Mouse (Mus musculus): ENCODE measurements at regions not wholly inside any gene's neighbourhood (a gene's known extent, or its start where the extent isn't known, plus 50 kb on each side); places are given as distances from the start of the nearest gene placed in this dataset.

- Histone ChIP-seq H3K36me3 (ENCODE audit: insufficient read depth, low read length) (no peaks in the 10 kb centered on the region), H3K27ac (ENCODE audit: low read length) (no peak overlapping the region), H3K27me3 (ENCODE audit: insufficient read depth, low read length) (no peaks in the 10 kb centered on the region), H3K9ac (replicated peaks; ENCODE audit: low read length) (no peak overlapping the region), H3K4me3 (ENCODE audit: low read length) (peak overlapping the region; percentile 52), H3K4me1 (ENCODE audit: insufficient read depth, low read length) (peaks cover 21% of the 10 kb centered on the region), H3K4me2 (replicated peaks; ENCODE audit: low read depth, low read length) (peak overlapping the region; percentile 78), H3K9me3 (ENCODE audit: low read length) (no peaks in the 10 kb centered on the region)
- WGBS = 11% methylated on average over 9 of the region's 9 CpGs
- no peak for ATAC-seq (ENCODE audit: low FRiP score, low TSS enrichment)
These were observed 412.1 kb upstream of the Atp11b start for GRCm38 (mm10) chr3:35341840-35342239.

GRCm38 (mm10) chr3:35342584-35342983 is 411.3 kb upstream of the Atp11b start:
- Histone ChIP-seq H3K4me3 (ENCODE audit: low read length) (no peak overlapping the region), H3K27ac (ENCODE audit: low read length) (no peak overlapping the region), H3K4me2 (replicated peaks; ENCODE audit: low read depth, low read length) (no peak overlapping the region), H3K9ac (replicated peaks; ENCODE audit: low read length) (no peak overlapping the region), H3K4me1 (ENCODE audit: insufficient read depth, low read length) (peaks cover 21% of the 10 kb centered on the region), H3K27me3 (ENCODE audit: insufficient read depth, low read length) (no peaks in the 10 kb centered on the region), H3K9me3 (ENCODE audit: low read length) (no peaks in the 10 kb centered on the region), H3K36me3 (ENCODE audit: insufficient read depth, low read length) (no peaks in the 10 kb centered on the region)
- ATAC-seq (ENCODE audit: low FRiP score, low TSS enrichment) = peak; percentile 40; the same call in 1 of the 2 replicates
- 41% methylated on average over 4 of the region's 4 CpGs for WGBS

GRCm38 (mm10) chr3:35343936-35344335 is 410.0 kb upstream of the Atp11b start:
- 68% methylated on average over 5 of the region's 5 CpGs for WGBS
- Histone ChIP-seq H3K27me3 (ENCODE audit: insufficient read depth, low read length) (no peaks in the 10 kb centered on the region), H3K9me3 (ENCODE audit: low read length) (no peaks in the 10 kb centered on the region), H3K4me2 (replicated peaks; ENCODE audit: low read depth, low read length) (no peak overlapping the region), H3K4me1 (ENCODE audit: insufficient read depth, low read length) (peaks cover 21% of the 10 kb centered on the region), H3K9ac (replicated peaks; ENCODE audit: low read length) (no peak overlapping the region), H3K27ac (ENCODE audit: low read length) (no peak overlapping the region), H3K4me3 (ENCODE audit: low read length) (no peak overlapping the region), H3K36me3 (ENCODE audit: insufficient read depth, low read length) (no peaks in the 10 kb centered on the region)
- ATAC-seq (ENCODE audit: low FRiP score, low TSS enrichment) = no peak

- Histone ChIP-seq H3K4me1 (ENCODE audit: insufficient read depth, low read length) (peaks cover 4% of the 10 kb centered on the region; the same call in 1 of the 2 replicates), H3K4me3 (ENCODE audit: low read length) (no peak overlapping the region), H3K27me3 (ENCODE audit: insufficient read depth, low read length) (no peaks in the 10 kb centered on the region), H3K9ac (replicated peaks; ENCODE audit: low read length) (no peak overlapping the region), H3K27ac (ENCODE audit: low read length) (no peak overlapping the region), H3K9me3 (ENCODE audit: low read length) (no peaks in the 10 kb centered on the region), H3K36me3 (ENCODE audit: insufficient read depth, low read length) (no peaks in the 10 kb centered on the region), H3K4me2 (replicated peaks; ENCODE audit: low read depth, low read length) (no peak overlapping the region)
- 80% methylated on average over 7 of the region's 7 CpGs for WGBS
- ATAC-seq (ENCODE audit: low FRiP score, low TSS enrichment) = no peak
These were observed 404.8 kb upstream of the Atp11b start for GRCm38 (mm10) chr3:35349114-35349513.

- H3K4me2 ChIP-seq (replicated peaks; ENCODE audit: low read depth, low read length) = no peak overlapping the region
- H3K9me3 ChIP-seq (ENCODE audit: low read length) = no peaks in the 10 kb centered on the region
- ATAC-seq (ENCODE audit: low FRiP score, low TSS enrichment) = no peak
- WGBS = 85% methylated on average over 9 of the region's 9 CpGs
- H3K27me3 ChIP-seq (ENCODE audit: insufficient read depth, low read length) = no peaks in the 10 kb centered on the region
- no peak overlapping the region for H3K4me3 ChIP-seq (ENCODE audit: low read length)
- no peaks in the 10 kb centered on the region for H3K36me3 ChIP-seq (ENCODE audit: insufficient read depth, low read length)
- H3K4me1 ChIP-seq (ENCODE audit: insufficient read depth, low read length) = peaks cover 5% of the 10 kb centered on the region; the same call in 1 of the 2 replicates
- no peak overlapping the region for H3K9ac ChIP-seq (replicated peaks; ENCODE audit: low read length)
- H3K27ac ChIP-seq (ENCODE audit: low read length) = no peak overlapping the region
These were observed 400.5 kb upstream of the Atp11b start for GRCm38 (mm10) chr3:35353442-35353841.

- no peaks in the 10 kb centered on the region for H3K9me3 ChIP-seq (ENCODE audit: low read length)
- H3K4me3 ChIP-seq (ENCODE audit: low read length) = no peak overlapping the region
- H3K27me3 ChIP-seq (ENCODE audit: insufficient read depth, low read length) = no peaks in the 10 kb centered on the region
- no peak overlapping the region for H3K27ac ChIP-seq (ENCODE audit: low read length)
- peaks cover 5% of the 10 kb centered on the region; the same call in 1 of the 2 replicates for H3K4me1 ChIP-seq (ENCODE audit: insufficient read depth, low read length)
- no peak; the same call in 1 of the 2 replicates for ATAC-seq (ENCODE audit: low FRiP score, low TSS enrichment)
- 28% methylated on average over 7 of the region's 7 CpGs for WGBS
- H3K4me2 ChIP-seq (replicated peaks; ENCODE audit: low read depth, low read length) = no peak overlapping the region
- H3K36me3 ChIP-seq (ENCODE audit: insufficient read depth, low read length) = no peaks in the 10 kb centered on the region
- no peak overlapping the region for H3K9ac ChIP-seq (replicated peaks; ENCODE audit: low read length)
These were observed 400.0 kb upstream of the Atp11b start for GRCm38 (mm10) chr3:35353920-35354319.

GRCm38 (mm10) chr3:35354356-35354755 is 399.6 kb upstream of the Atp11b start:
- ATAC-seq (ENCODE audit: low FRiP score, low TSS enrichment) = peak; percentile 79

GRCm38 (mm10) chr3:35357111-35357510 is 396.8 kb upstream of the Atp11b start:
- 61% methylated on average over 15 of the region's 15 CpGs for WGBS
- Histone ChIP-seq H3K27me3 (ENCODE audit: insufficient read depth, low read length) (no peaks in the 10 kb centered on the region), H3K4me3 (ENCODE audit: low read length) (no peak overlapping the region), H3K36me3 (ENCODE audit: insufficient read depth, low read length) (no peaks in the 10 kb centered on the region), H3K9ac (replicated peaks; ENCODE audit: low read length) (no peak overlapping the region), H3K27ac (ENCODE audit: low read length) (no peak overlapping the region), H3K4me1 (ENCODE audit: insufficient read depth, low read length) (peaks cover 5% of the 10 kb centered on the region; the same call in 1 of the 2 replicates), H3K9me3 (ENCODE audit: low read length) (no peaks in the 10 kb centered on the region), H3K4me2 (replicated peaks; ENCODE audit: low read depth, low read length) (0 out of 2 replicates have a peak overlapping the region, but pooled peaks have one; percentile 4)
- ATAC-seq (ENCODE audit: low FRiP score, low TSS enrichment) = peak; percentile 72; the same call in 1 of the 2 replicates

More at GRCm38 (mm10) chr3:35354356-35354755, 399.6 kb upstream of the Atp11b start:
- peaks cover 5% of the 10 kb centered on the region; the same call in 1 of the 2 replicates for H3K4me1 ChIP-seq (ENCODE audit: insufficient read depth, low read length)
- H3K9me3 ChIP-seq (ENCODE audit: low read length) = no peaks in the 10 kb centered on the region
- H3K27me3 ChIP-seq (ENCODE audit: insufficient read depth, low read length) = no peaks in the 10 kb centered on the region
- no peak overlapping the region for H3K4me2 ChIP-seq (replicated peaks; ENCODE audit: low read depth, low read length)
- WGBS = 26% methylated on average over 5 of the region's 5 CpGs
- H3K9ac ChIP-seq (replicated peaks; ENCODE audit: low read length) = no peak overlapping the region
- no peak overlapping the region for H3K27ac ChIP-seq (ENCODE audit: low read length)
- no peak overlapping the region for H3K4me3 ChIP-seq (ENCODE audit: low read length)
- H3K36me3 ChIP-seq (ENCODE audit: insufficient read depth, low read length) = no peaks in the 10 kb centered on the region

GRCm38 (mm10) chr3:35358541-35358940 is 395.4 kb upstream of the Atp11b start:
- H3K4me1 ChIP-seq (ENCODE audit: insufficient read depth, low read length) = peaks cover 5% of the 10 kb centered on the region; the same call in 1 of the 2 replicates
- H3K4me2 ChIP-seq (replicated peaks; ENCODE audit: low read depth, low read length) = no peak overlapping the region
- no peak overlapping the region for H3K9ac ChIP-seq (replicated peaks; ENCODE audit: low read length)
- no peak overlapping the region for H3K27ac ChIP-seq (ENCODE audit: low read length)
- no peak for ATAC-seq (ENCODE audit: low FRiP score, low TSS enrichment)
- H3K36me3 ChIP-seq (ENCODE audit: insufficient read depth, low read length) = no peaks in the 10 kb centered on the region
- no peaks in the 10 kb centered on the region for H3K27me3 ChIP-seq (ENCODE audit: insufficient read depth, low read length)
- no peaks in the 10 kb centered on the region for H3K9me3 ChIP-seq (ENCODE audit: low read length)
- WGBS = 74% methylated on average over 6 of the region's 6 CpGs
- H3K4me3 ChIP-seq (ENCODE audit: low read length) = no peak overlapping the region

GRCm38 (mm10) chr3:35359288-35359687 is 394.6 kb upstream of the Atp11b start:
- 26% methylated on average over 8 of the region's 8 CpGs for WGBS

More at GRCm38 (mm10) chr3:35359288-35359687, 394.6 kb upstream of the Atp11b start:
- Histone ChIP-seq H3K27ac (ENCODE audit: low read length) (no peak overlapping the region), H3K27me3 (ENCODE audit: insufficient read depth, low read length) (no peaks in the 10 kb centered on the region), H3K4me1 (ENCODE audit: insufficient read depth, low read length) (no peaks in the 10 kb centered on the region), H3K36me3 (ENCODE audit: insufficient read depth, low read length) (no peaks in the 10 kb centered on the region), H3K4me3 (ENCODE audit: low read length) (no peak overlapping the region), H3K9me3 (ENCODE audit: low read length) (no peaks in the 10 kb centered on the region), H3K4me2 (replicated peaks; ENCODE audit: low read depth, low read length) (no peak overlapping the region), H3K9ac (replicated peaks; ENCODE audit: low read length) (no peak overlapping the region)
- no peak for ATAC-seq (ENCODE audit: low FRiP score, low TSS enrichment)
